Comparison of ENCODE assay signal across 13 mouse cellular contexts in the genomic region with DNA sequence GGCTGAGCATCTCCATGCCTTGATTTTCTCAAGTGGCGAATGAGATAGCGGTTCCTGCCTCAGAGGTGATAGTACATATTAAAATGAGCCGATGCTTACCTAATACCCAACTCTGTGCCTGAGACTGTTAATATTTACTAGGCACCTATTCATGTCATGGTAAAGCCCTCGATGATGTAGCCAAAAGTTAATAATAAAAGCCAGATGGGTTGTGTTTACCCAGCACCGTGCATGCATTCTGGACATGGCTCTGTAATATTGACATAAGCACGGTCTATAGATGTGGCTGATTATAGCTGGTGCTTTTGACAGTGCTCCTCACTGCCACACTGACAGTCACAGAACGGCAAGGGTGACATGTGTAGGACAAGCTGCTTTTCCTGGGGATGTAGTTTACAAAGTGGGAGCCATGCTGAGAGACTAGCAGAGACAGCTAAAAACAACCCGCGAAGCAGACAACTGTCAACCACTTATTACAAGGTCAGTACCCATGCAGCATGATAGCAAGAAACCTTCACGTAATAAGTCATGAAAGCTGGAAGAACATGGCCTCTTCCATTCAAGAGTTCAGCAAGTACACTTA. TPM values are rescaled to one million over a fixed set of nuclear protein-coding genes. Genes with fewer than 3 reads are reported as not detected.
DNase-seq lines count a peak whose midpoint lies in the region; ATAC-seq and TF ChIP-seq lines count a peak whose summit lies in the region.
"Had no signal": no experiment of that assay in that cellular context is flagged by ENCODE, and none has a peak within 500 bp of the region (broad histone marks: within the 10 kb centered on the region; RNA-seq: fewer than 3 reads in every experiment).

No protein-coding gene starts in this region.

- H3K4me3 ChIP-seq in heart, embryonic 16.5 days (ENCODE audit: low read length) = no peak overlapping the region
- no peak overlapping the region for H3K4me3 ChIP-seq in lung, postnatal 0 days (ENCODE audit: low read depth, low read length)
- no peak overlapping the region for H3K4me3 ChIP-seq in lung, adult 2 months (replicated peaks; ENCODE audit: extremely low read depth, low read depth, low read length)
- no peak overlapping the region for H3K4me3 ChIP-seq in liver, embryonic 13.5 days (replicated peaks)
- H3K4me3 ChIP-seq in stomach, postnatal 0 days (ENCODE audit: low read depth, low read length) = no peak overlapping the region

- no peak for TF ChIP-seq POLR2A in lung, adult 2 months (IDR thresholded peaks at IDR 0.05; ENCODE audit: borderline replicate concordance, extremely low read depth, low read depth, low read length)

- 65% methylated on average over 10 of the region's 10 CpGs for whole genome bisulfite sequencing in heart, embryonic 16.5 days
- WGBS in lung, postnatal 0 days = 64% methylated on average over 10 of the region's 10 CpGs
- WGBS in lung, adult 2 months = 77% methylated on average over 10 of the region's 10 CpGs
- WGBS in liver, embryonic 13.5 days (ENCODE audit: insufficient replicate concordance) = 68% methylated on average over 10 of the region's 10 CpGs
- WGBS in stomach, postnatal 0 days = 50% methylated on average over 10 of the region's 10 CpGs

- TF ChIP-seq EP300 in lung, postnatal 0 days (IDR thresholded peaks at IDR 0.05) = no peak
- TF ChIP-seq EP300 in stomach, postnatal 0 days (optimal IDR thresholded peaks at IDR 0.05) = no peak

- DNase-seq in heart, postnatal 36 days = no peak
- no peak for DNase-seq in lung, postnatal 0 days (ENCODE audit: low spot score)
- DNase-seq in lung, adult 2 months = no peak
- no peak for DNase-seq in liver, embryonic 13.5 days
- DNase-seq in stomach, postnatal 0 days (ENCODE audit: low spot score) = no peak
- DNase-seq in urinary bladder, adult 18-20 months (ENCODE audit: low spot score in 2 of 2) = no peak
- DNase-seq: gastrocnemius, postnatal 10 days; kidney, adult 18-20 months; layer of hippocampus, adult 9-11 months; thymus, postnatal 25 days had no signal

- intact Hi-C loops in heart, postnatal 36 days (cut with DNase I) = no loop called here

- H3K9ac ChIP-seq in heart, embryonic 16.5 days (ENCODE audit: low read length) = no peak overlapping the region
- H3K9ac ChIP-seq in lung, postnatal 0 days (replicated peaks; ENCODE audit: low read depth) = no peak overlapping the region
- no peak overlapping the region for H3K9ac ChIP-seq in liver, embryonic 13.5 days
- H3K9ac ChIP-seq in stomach, postnatal 0 days (ENCODE audit: low read length) = no peak overlapping the region

- H3K36me3 ChIP-seq in heart, embryonic 16.5 days (ENCODE audit: control insufficient read depth, insufficient read depth) = no peaks in the 10 kb centered on the region
- no peaks in the 10 kb centered on the region for H3K36me3 ChIP-seq in lung, postnatal 0 days (ENCODE audit: insufficient read depth, low read length)
- no peaks in the 10 kb centered on the region for H3K36me3 ChIP-seq in liver, embryonic 13.5 days
- no peaks in the 10 kb centered on the region for H3K36me3 ChIP-seq in stomach, postnatal 0 days (ENCODE audit: control insufficient read depth, insufficient read depth, low read length)

- no peaks in the 10 kb centered on the region for H3K27me3 ChIP-seq in heart, embryonic 16.5 days (ENCODE audit: control insufficient read depth, insufficient read depth, low read length)
- H3K27me3 ChIP-seq in lung, postnatal 0 days (replicated peaks; ENCODE audit: insufficient read depth, low read length) = no peaks in the 10 kb centered on the region
- no peaks in the 10 kb centered on the region for H3K27me3 ChIP-seq in liver, embryonic 13.5 days
- H3K27me3 ChIP-seq in stomach, postnatal 0 days (ENCODE audit: control insufficient read depth, insufficient read depth, low read length) = no peaks in the 10 kb centered on the region

- H3K4me1 ChIP-seq in heart, embryonic 16.5 days (ENCODE audit: control insufficient read depth, insufficient read depth, low read length) = peaks cover 30% of the 10 kb centered on the region
- peaks cover 21% of the 10 kb centered on the region; the same call in 1 of the 2 replicates for H3K4me1 ChIP-seq in lung, postnatal 0 days (ENCODE audit: insufficient read depth, low read depth, low read length)
- H3K4me1 ChIP-seq in lung, adult 2 months (ENCODE audit: control insufficient read depth, insufficient read depth, low read length) = peaks cover 23% of the 10 kb centered on the region
- H3K4me1 ChIP-seq in liver, embryonic 13.5 days (replicated peaks) = peaks cover 71% of the 10 kb centered on the region
- no peaks in the 10 kb centered on the region for H3K4me1 ChIP-seq in stomach, postnatal 0 days (replicated peaks; ENCODE audit: control insufficient read depth, insufficient read depth)

- H3K9me3 ChIP-seq in heart, embryonic 16.5 days (replicated peaks; ENCODE audit: control insufficient read depth, low read length) = no peaks in the 10 kb centered on the region
- no peaks in the 10 kb centered on the region for H3K9me3 ChIP-seq in lung, postnatal 0 days (ENCODE audit: low read length)
- no peaks in the 10 kb centered on the region for H3K9me3 ChIP-seq in liver, embryonic 13.5 days (replicated peaks)
- no peaks in the 10 kb centered on the region for H3K9me3 ChIP-seq in stomach, postnatal 0 days (ENCODE audit: control insufficient read depth, low read length)

- no peak for ATAC-seq in heart, embryonic 16.5 days (replicated peaks; ENCODE audit: extremely low read depth, insufficient read depth, low FRiP score)
- no peak for ATAC-seq in lung, postnatal 0 days
- ATAC-seq in liver, embryonic 13.5 days (ENCODE audit: low read depth) = no peak
- no peak for ATAC-seq in stomach, postnatal 0 days (ENCODE audit: low FRiP score, low TSS enrichment)
- ATAC-seq: forebrain, embryonic 14.5 days had no signal

- H3K4me2 ChIP-seq in heart, embryonic 16.5 days (ENCODE audit: low read depth, low read length) = 0 out of 2 replicates have a peak overlapping the region, but pooled peaks have one; percentile 1
- peak overlapping the region; percentile 91; the same call in 1 of the 2 replicates for H3K4me2 ChIP-seq in lung, postnatal 0 days (replicated peaks; ENCODE audit: low read depth, low read length)
- peak overlapping the region; percentile 21; the same call in 1 of the 2 replicates for H3K4me2 ChIP-seq in liver, embryonic 13.5 days
- H3K4me2 ChIP-seq in stomach, postnatal 0 days (replicated peaks; ENCODE audit: low read depth) = 0 out of 2 replicates have a peak overlapping the region, but pooled peaks have one; percentile 91

- TF ChIP-seq CTCF in lung, postnatal 0 days (IDR thresholded peaks at IDR 0.05) = no peak
- no peak for TF ChIP-seq CTCF in lung, adult 2 months (IDR thresholded peaks at IDR 0.05; ENCODE audit: insufficient read depth, low read length)
- TF ChIP-seq CTCF in stomach, postnatal 0 days (IDR thresholded peaks at IDR 0.05; ENCODE audit: low read depth) = no peak

- no peak overlapping the region; the same call in 1 of the 2 replicates for H3K27ac ChIP-seq in heart, embryonic 16.5 days (ENCODE audit: low read length)
- no peak overlapping the region for H3K27ac ChIP-seq in lung, postnatal 0 days (ENCODE audit: low read length)
- no peak overlapping the region for H3K27ac ChIP-seq in liver, embryonic 13.5 days
- no peak overlapping the region for H3K27ac ChIP-seq in stomach, postnatal 0 days (replicated peaks)
- H3K27ac ChIP-seq: macrophage had no signal

RNA-seq across cellular contexts. Expression of a gene that starts 3.1 kb away (rescaled TPM):
- 8.4 and 9.3 TPM in 2 replicates for polyA plus RNA-seq in heart, embryonic 16.5 days (2015; fragmentation: Nextera tagmentation; extraction: Ambion mirVana)
- 10 to 100 TPM; 22.1 to 35.7 TPM for total RNA-seq in heart, postnatal 36 days (2021)
- 7.4 and 7.6 TPM in 2 replicates for polyA plus RNA-seq in lung, postnatal 0 days (2015; fragmentation: Nextera tagmentation; extraction: Ambion mirVana)
- polyA plus RNA-seq in lung, adult 2 months (2012; rRNA removed) = 9.7 and 10.1 TPM in 2 replicates
- 3.1 and 3.8 TPM in 2 replicates for polyA plus RNA-seq in liver, embryonic 13.5 days (2015; fragmentation: Nextera tagmentation; extraction: Ambion mirVana)
- 7.0 and 7.6 TPM in 2 replicates for polyA plus RNA-seq in stomach, postnatal 0 days (2015; fragmentation: Nextera tagmentation; extraction: Ambion mirVana)

Comparison
In these comparisons a context has a peak if more than half of its experiments do, and no peak if none do; other contexts are left out.
1. H3K4me2 ChIP-seq: peak in every context shown above with its lines; median percentile 91 in lung, postnatal 0 days; 91 in stomach, postnatal 0 days; 21 in liver, embryonic 13.5 days; 1 in heart, embryonic 16.5 days.